Mouse (Mus musculus) olfactory bulb, adult 2 months (tissue): Measurements from ENCODE around the gene Atp13a3. TPM values are rescaled to one million over a fixed set of nuclear protein-coding genes. Genes with fewer than 3 reads are reported as not detected.
A peak's percentile ranks its signal among the peaks of the same experiment; 100 is the strongest.

Experiments used
- H3K27ac ChIP-seq: fragments of 200-500 bp; 2 replicates; pipeline ENCODE4 v1.5.1; 2012; ENCODE audit warnings: low read depth, low read length; ENCODE audit not compliant: insufficient read depth
- H3K4me1 ChIP-seq: fragments of 200-500 bp; 2 replicates; pipeline ENCODE4 v1.6.1; 2012; ENCODE audit warnings: low read length; ENCODE audit not compliant: control insufficient read depth, insufficient read depth
- H3K4me3 ChIP-seq: fragments of 200-500 bp; 2 replicates; pipeline ENCODE4 v1.5.1; 2012; ENCODE audit warnings: mild to moderate bottlenecking, low read depth, low read length, moderate library complexity; ENCODE audit not compliant: insufficient read depth
- CTCF ChIP-seq: fragments of 200-500 bp; IDR thresholded peaks from 2 replicates; pipeline ENCODE4 v1.5.1; 2012; ENCODE audit warnings: low read depth, mild to moderate bottlenecking, low read length, moderate library complexity; ENCODE audit not compliant: insufficient read depth
- POLR2A ChIP-seq: fragments of 200-500 bp; IDR thresholded peaks from 2 replicates; pipeline ENCODE4 v1.6.1; 2012; ENCODE audit warnings: mild to moderate bottlenecking, low read depth, low read length, moderate library complexity; ENCODE audit not compliant: insufficient read depth
- WGBS: fragments of 180-500 bp; shearing (Covaris S2); methylation state at CpG from one replicate; pipeline ENCODE4 v1.1.7; 2018; 5-methylcytosine and 5-hydroxymethylcytosine counted together
- polyA plus RNA-seq: library from polyadenylated mRNA; stranded (reverse); fragments of >200 nt; gene quantifications from 2 replicates; pipeline ENCODE4 v1.2.4, GENCODE M21; 2012; ENCODE audit warnings: low replicate concordance; ENCODE audit not compliant: missing spikeins, insufficient read depth, insufficient read length

Atp13a3 gene
- polyA plus RNA-seq, 1 experiment: 284 TPM

- no peaks in the 10 kb centered on the region for H3K4me1 ChIP-seq
- no peak overlapping the region for H3K4me3 ChIP-seq
- TF ChIP-seq CTCF: peak; percentile 60; the same call in 1 of the 2 replicates
- TF ChIP-seq POLR2A: no peak
- no peak overlapping the region for H3K27ac ChIP-seq
- 0% methylated on average over 2 of the region's 2 CpGs for WGBS
Measured at GRCm38 (mm10) chr16:30262664-30263063, 143.1 kb downstream of the Atp13a3 start.

Other genes with a start within 250 kb of the Atp13a3 start
- not detected in 2 replicates for gene Cpn2, start 138.5 kb downstream of the Atp13a3 start, polyA plus RNA-seq
- not detected in 2 replicates for gene Lrrc15, start 122.7 kb downstream of the Atp13a3 start, polyA plus RNA-seq
- not detected in 2 replicates for gene Gp5, start 95.2 kb downstream of the Atp13a3 start, polyA plus RNA-seq
- not detected in 2 replicates for gene Tmem44, start 144.9 kb upstream of the Atp13a3 start, polyA plus RNA-seq
- gene Lsg1, start 181.6 kb upstream of the Atp13a3 start, polyA plus RNA-seq: not detected in 2 replicates
- gene Fam43a, start 193.7 kb upstream of the Atp13a3 start, polyA plus RNA-seq: not detected in 2 replicates